Mouse (Mus musculus): ENCODE results near the gene Tmem210.

Gene Tmem210

DNA sequence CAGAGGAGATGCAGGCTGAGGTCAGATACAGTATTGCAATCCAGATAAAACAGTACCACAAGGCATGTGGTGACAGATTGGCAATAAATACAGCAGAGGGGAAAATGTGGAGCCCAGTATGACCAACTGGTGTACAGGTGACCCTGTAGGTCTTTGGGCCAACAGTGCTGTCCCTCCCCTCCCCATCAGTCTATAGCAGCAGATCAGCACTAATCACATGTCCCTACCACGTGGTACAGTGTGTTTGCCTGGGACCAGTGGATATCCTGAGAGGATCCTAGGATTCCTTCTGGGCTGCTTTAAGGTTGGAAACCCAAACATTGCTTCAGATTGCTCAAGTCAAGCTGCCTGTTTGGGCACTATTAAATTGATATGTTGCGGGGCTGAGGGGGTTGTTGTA, 45.6 kb downstream of the Tmem210 start:
- in situ Hi-C loops (cut with MboI; ENCODE audit: low sequenced_read_pairs): no loop called here

DNA sequence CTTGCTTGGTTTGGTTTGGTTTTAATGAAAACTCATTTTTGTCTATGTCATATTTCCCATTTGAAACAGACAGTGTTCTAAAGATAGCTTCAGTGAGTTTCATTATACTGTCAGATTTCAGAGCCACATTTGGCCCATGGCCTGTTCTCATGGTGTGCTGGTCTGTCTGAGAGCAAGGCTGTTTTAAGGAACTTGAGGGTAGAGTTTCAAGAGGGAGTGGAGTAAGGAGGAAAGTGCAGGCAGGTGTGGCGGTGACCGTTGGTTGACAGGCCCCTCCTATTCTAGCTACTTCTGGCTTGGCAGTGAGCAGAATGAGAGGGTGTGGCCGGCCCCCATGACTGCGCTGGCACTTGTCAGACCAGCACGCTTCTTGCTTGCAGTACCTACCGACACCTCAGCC, 50.4 kb downstream of the Tmem210 start:
- in situ Hi-C loops (cut with MboI; ENCODE audit: low sequenced_read_pairs): no loop called here
